In genomic region chr5:128499033-128499432, GRCm38 (mm10) we compare ENCODE assay signal across 9 mouse cellular contexts.
DNase-seq lines count a peak whose midpoint lies in the region; ATAC-seq lines count a peak whose summit lies in the region.
"Had no signal": no experiment of that assay in that cellular context is flagged by ENCODE, and none has a peak within 500 bp of the region (broad histone marks: within the 10 kb centered on the region; RNA-seq: fewer than 3 reads in every experiment).

No protein-coding gene starts in this region.

- H3K36me3 ChIP-seq in forebrain, embryonic 14.5 days (ENCODE audit: control insufficient read depth, insufficient read depth, low read length) = no peaks in the 10 kb centered on the region
- H3K36me3 ChIP-seq in forebrain, embryonic 13.5 days (ENCODE audit: poor library complexity, severe bottlenecking) = no peaks in the 10 kb centered on the region
- H3K36me3 ChIP-seq in neural tube, embryonic 15.5 days = no peaks in the 10 kb centered on the region
- H3K36me3 ChIP-seq: liver, embryonic 13.5 days had no signal

- H3K9ac ChIP-seq in forebrain, embryonic 14.5 days (ENCODE audit: low read length) = no peak overlapping the region
- no peak overlapping the region for H3K9ac ChIP-seq in forebrain, embryonic 13.5 days
- no peak overlapping the region for H3K9ac ChIP-seq in neural tube, embryonic 15.5 days (replicated peaks)
- H3K9ac ChIP-seq: liver, embryonic 13.5 days had no signal

- H3K27ac ChIP-seq in forebrain, embryonic 14.5 days (ENCODE audit: low read depth, low read length) = no peak overlapping the region
- no peak overlapping the region for H3K27ac ChIP-seq in forebrain, embryonic 13.5 days
- H3K27ac ChIP-seq in neural tube, embryonic 15.5 days (replicated peaks) = no peak overlapping the region
- H3K27ac ChIP-seq: liver, embryonic 13.5 days had no signal

- H3K4me3 ChIP-seq in forebrain, embryonic 14.5 days (ENCODE audit: low read depth, low read length) = no peak overlapping the region
- no peak overlapping the region for H3K4me3 ChIP-seq in forebrain, embryonic 13.5 days
- H3K4me3 ChIP-seq in neural tube, embryonic 15.5 days (replicated peaks) = no peak overlapping the region
- H3K4me3 ChIP-seq: liver, embryonic 13.5 days had no signal

- ATAC-seq in forebrain, embryonic 14.5 days = no peak
- no peak for ATAC-seq in forebrain, embryonic 13.5 days
- no peak for ATAC-seq in neural tube, embryonic 15.5 days (ENCODE audit: low FRiP score)

- H3K4me2 ChIP-seq in forebrain, embryonic 14.5 days (ENCODE audit: low read length) = no peak overlapping the region
- H3K4me2 ChIP-seq in forebrain, embryonic 13.5 days = no peak overlapping the region
- no peak overlapping the region for H3K4me2 ChIP-seq in neural tube, embryonic 15.5 days
- H3K4me2 ChIP-seq: liver, embryonic 13.5 days had no signal

- DNase-seq in forebrain, embryonic 14.5 days (ENCODE audit: low spot score) = peak; percentile 47
- DNase-seq in neural tube, embryonic 10.5 days (ENCODE audit: extremely low spot score, low spot score) = peak; percentile 43
- DNase-seq in frontal cortex, postnatal 25 days (ENCODE audit: low spot score in 2 of 2) = peak; percentile 52 to 55
- DNase-seq in mesoderm, embryonic 11.5 days (ENCODE audit: low read depth, low spot score) = peak; percentile 71
- no peak for DNase-seq in T-cell, adult 2 months (ENCODE audit: low spot score)
- DNase-seq in urinary bladder, postnatal 36 days (ENCODE audit: low spot score in 2 of 2) = no peak
- DNase-seq: liver, embryonic 13.5 days had no signal

- H3K27me3 ChIP-seq in forebrain, embryonic 14.5 days (replicated peaks; ENCODE audit: control insufficient read depth, insufficient read depth, low read length) = no peaks in the 10 kb centered on the region
- H3K27me3 ChIP-seq in forebrain, embryonic 13.5 days = no peaks in the 10 kb centered on the region
- H3K27me3 ChIP-seq in neural tube, embryonic 15.5 days (replicated peaks) = no peaks in the 10 kb centered on the region
- H3K27me3 ChIP-seq: liver, embryonic 13.5 days had no signal

- WGBS in forebrain, embryonic 14.5 days = 36% methylated on average over 5 of the region's 5 CpGs
- 55% methylated on average over 5 of the region's 5 CpGs for WGBS in forebrain, embryonic 13.5 days
- 62% methylated on average over 5 of the region's 5 CpGs for WGBS in neural tube, embryonic 15.5 days

- H3K9me3 ChIP-seq in forebrain, embryonic 14.5 days (replicated peaks; ENCODE audit: control insufficient read depth, low read length) = no peaks in the 10 kb centered on the region
- no peaks in the 10 kb centered on the region; the same call in 1 of the 2 replicates for H3K9me3 ChIP-seq in forebrain, embryonic 13.5 days (replicated peaks)
- H3K9me3 ChIP-seq in neural tube, embryonic 15.5 days (replicated peaks) = no peaks in the 10 kb centered on the region
- H3K9me3 ChIP-seq: liver, embryonic 13.5 days had no signal

- H3K4me1 ChIP-seq in forebrain, embryonic 14.5 days (ENCODE audit: control insufficient read depth, insufficient read depth, low read length) = no peaks in the 10 kb centered on the region
- no peaks in the 10 kb centered on the region for H3K4me1 ChIP-seq in forebrain, embryonic 13.5 days
- no peaks in the 10 kb centered on the region for H3K4me1 ChIP-seq in neural tube, embryonic 15.5 days
- H3K4me1 ChIP-seq: liver, embryonic 13.5 days had no signal

Comparison
In these comparisons a context has a peak if more than half of its experiments do, and no peak if none do; other contexts are left out.
1. DNase-seq: peak in forebrain, embryonic 14.5 days (single experiment), neural tube, embryonic 10.5 days (single experiment), frontal cortex, postnatal 25 days (2 of 2) and mesoderm, embryonic 11.5 days (single experiment); none in T-cell, adult 2 months (single experiment) and urinary bladder, postnatal 36 days (0 of 2).